Mouse (Mus musculus): ENCODE measurements at regions not wholly inside any gene's neighbourhood (a gene's known extent, or its start where the extent isn't known, plus 50 kb on each side); places are given as distances from the start of the nearest gene placed in this dataset.
A peak's percentile ranks its signal among the peaks of the same experiment; 100 is the strongest.

DNA sequence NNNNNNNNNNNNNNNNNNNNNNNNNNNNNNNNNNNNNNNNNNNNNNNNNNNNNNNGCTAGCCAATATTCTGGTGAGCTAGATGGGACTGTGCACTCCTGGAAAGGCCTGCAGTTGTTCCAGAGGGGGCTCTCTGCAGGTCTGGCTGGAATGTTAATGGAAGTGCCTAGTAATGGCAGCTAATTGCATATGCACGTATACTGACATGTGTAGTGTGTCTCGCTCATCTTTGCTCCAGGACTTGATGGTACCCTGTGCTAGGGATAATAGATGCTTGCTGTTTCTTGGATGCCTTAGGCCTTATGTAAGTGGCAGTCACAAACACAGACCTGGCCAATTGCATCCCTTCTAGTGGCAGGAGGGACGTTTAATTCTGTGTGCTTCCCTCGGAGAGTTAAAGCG is 560.0 kb upstream of the 3110018I06Rik start:
- DNase-seq, result no peak

DNA sequence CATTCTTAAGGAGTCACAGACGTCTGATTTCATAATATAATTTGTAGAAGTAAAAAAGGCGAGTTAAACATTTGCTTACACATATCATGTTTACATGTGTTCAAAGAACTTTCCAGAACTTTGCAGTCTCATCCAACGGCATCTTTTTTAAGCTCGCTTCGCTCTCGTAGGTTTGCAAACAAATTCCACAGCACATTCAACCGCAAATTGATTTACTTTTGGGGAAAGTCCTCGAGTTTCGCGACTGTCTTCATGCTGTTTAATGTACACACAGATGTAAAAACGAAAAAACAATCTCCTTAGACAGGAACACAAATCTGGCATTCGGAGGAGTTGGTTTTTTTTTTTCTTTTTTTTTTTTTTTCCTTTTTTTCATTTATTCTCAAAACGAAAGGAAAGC is 559.3 kb upstream of the 3110018I06Rik start:
- no peak for DNase-seq

GRCm38 (mm10) chr12:106931591-106931990 is 556.8 kb upstream of the 3110018I06Rik start:
- no peak for DNase-seq

- no peak for DNase-seq
Measured at GRCm38 (mm10) chr12:106939381-106939780, 549.1 kb upstream of the 3110018I06Rik start.

DNA sequence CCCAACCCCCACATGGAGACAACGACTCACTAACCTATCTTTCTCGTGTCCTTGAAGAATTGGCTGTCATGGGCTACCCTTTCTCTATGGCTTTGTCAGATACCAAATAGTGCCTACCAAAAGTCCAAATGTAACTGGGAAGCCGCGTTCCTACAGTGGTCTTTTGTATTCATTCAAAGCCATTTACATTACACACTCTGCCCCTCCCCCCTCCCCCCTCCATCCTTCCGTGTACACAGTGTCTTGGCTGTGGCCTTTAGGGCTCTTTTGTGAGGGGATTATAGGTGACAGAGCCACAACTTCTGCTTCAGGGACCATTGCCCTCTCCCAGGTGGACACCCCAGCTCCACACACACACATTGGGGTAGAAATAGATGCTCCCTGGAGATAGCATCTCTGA is 544.6 kb upstream of the 3110018I06Rik start:
- DNase-seq, result no peak

GRCm38 (mm10) chr12:106952621-106953020 is 535.8 kb upstream of the 3110018I06Rik start:
- no peak for DNase-seq

DNA sequence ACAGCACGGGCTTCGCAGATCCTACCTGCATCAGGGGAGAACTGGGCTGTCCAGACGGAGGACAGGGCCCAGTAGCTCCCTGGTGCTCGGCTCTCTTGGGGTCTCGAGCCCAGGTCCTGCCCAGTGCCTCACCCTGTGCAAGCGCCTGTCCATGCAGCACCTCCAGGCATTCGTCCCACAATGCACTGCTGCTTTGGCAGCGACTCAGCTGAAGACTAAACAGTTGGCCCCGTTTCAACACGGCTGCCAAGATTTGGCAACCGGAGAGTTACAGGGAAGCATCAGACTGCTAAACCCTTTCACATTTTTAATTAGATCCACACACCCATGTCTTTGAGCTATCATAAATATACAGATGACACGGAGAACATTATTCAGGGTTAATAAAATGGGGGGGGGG is 532.7 kb upstream of the 3110018I06Rik start:
- peak; percentile 62 to 82 for DNase-seq

DNA sequence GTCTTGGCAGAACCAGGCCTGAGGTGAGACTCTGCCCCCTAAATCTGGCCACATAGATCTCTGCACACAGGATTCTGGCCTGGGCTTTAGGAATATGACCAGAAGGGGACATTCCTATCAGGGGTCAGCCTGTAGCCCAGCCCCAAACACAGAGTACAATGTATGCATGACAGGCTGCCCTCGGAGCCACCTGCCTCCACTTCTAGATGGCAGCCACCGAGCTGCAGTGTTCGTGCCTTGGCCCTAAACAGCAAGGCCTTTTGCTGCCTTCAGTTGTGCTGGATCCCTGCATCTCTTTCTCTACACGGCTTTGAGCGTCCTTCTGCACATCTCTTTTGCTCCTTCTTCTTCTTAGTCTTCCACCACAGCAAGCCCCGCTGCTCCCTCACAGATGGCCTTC is 532.2 kb upstream of the 3110018I06Rik start:
- DNase-seq, result no peak

DNA sequence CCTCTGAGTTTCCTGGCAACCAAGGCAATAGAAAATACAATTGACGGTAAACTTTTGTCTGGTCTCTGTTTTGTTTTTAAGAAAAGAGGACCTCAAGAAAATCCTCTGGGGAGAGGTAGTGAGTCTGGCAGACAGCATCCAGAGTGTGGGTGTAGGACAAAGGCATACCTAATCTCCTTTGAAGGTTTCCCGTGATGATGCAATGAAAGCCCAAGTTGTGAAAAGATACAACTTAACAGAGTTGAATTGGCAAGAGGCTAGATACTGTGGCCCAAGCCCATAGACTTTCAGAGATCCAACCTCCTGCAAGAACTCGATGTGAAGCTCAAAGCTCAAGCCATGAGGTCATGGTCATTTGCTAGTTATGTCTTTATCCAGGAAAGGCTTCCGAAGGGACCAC is 526.4 kb upstream of the 3110018I06Rik start:
- DNase-seq, result no peak

DNA sequence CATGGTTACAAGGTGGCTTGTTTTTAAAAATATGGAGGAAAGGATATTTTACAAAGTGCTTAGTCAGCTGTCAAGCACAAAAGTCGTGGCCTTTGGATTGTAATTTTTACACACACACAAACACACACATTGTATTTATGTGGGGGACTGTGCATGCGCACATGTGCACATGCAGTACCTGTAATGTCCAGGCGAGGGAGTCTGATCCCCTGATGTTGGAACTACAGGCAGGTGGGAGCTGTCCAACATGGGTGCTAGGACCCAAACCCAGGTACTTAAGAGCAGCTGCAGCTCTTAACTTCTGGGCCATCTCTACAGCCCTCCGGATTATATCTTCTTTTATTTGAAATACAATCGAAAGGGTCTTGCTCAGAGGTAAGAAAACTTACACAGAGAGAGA is 524.7 kb upstream of the 3110018I06Rik start:
- DNase-seq, result peak in 1 of 2 experiments; percentile 37

- DNase-seq, result no peak
Measured at GRCm38 (mm10) chr12:106969873-106970272, 518.6 kb upstream of the 3110018I06Rik start.

- DNase-seq, result peak; percentile 61 to 75
Measured at GRCm38 (mm10) chr12:106992421-106992820, 496.0 kb upstream of the 3110018I06Rik start.

DNA sequence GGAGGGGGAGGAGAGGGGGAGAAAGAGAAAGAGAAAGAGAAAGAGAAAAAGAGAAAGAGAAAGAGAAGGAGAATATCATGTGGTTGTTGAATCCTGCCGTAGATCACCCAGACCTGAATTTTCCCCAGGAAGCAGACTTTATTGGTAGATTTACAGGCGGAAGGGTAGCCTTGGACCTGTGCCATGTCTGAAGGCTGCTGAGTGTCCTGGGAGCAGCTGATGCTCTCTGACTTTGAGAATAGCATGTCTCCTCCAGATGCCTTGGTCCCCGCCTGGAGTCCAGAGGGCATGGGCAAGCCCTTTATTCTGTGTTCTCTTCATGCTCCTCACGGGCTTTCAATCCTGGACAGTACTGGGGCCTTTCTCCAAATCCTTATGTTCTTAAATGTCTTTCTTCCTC is 495.4 kb upstream of the 3110018I06Rik start:
- DNase-seq, result peak; percentile 38 to 62

DNA sequence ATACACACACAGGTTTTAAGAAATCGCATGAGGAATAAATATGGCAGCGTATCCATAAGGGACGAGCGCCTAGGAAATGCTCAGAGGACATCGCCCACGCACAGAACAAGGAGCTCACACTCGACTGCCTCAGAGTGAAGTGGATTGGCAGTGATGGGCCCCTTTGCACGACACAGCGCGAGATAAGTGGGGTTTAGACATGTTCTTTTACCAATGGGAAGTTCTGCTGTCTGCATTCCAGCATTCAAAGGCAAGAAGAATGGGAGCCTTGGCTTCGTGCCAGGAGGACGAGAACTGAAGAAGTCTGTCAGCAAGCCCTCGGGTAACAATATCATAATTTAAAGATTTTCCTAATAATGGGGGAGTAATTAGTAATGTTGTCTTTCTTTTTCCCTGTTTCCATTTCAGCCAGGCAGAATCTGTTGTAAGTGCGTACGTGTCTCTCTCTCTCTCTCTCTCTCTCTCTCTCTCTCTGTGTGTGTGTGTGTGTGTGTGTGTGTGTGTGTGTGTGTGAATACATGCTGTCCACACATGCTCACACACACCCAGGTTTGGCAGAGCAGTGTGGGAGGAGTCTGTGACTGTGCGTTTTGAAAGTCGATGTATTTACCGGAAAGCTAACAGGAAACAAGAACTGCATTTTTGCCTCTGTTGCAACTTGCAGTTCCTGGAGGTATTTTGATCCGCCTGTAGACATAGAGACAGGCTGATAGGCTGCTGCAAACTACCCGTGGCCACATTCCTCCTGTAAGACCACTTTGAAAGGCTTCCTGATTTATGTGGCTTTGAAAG is 477.2 kb upstream of the 3110018I06Rik start:
- no peak for DNase-seq

DNA sequence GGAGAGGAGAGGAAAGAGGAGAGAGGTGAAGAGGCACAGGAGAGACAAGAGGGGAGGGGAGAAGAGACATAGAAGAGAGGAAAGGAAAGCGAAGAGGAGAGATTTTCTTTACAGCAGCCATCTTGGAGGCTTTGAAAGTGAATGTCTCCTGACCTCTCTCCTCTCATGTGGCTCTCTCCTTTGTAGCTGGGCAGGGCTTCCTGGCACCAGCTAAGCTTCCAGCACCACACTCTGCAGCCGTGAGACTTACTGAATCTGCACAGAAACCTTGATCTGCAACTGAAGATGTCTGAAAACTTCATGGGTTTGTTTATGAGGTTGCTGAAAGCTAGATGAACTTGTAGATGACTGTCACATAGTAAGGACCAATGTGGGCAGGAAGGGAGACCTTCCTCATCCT is 471.6 kb upstream of the 3110018I06Rik start:
- DNase-seq, result no peak

GRCm38 (mm10) chr12:107021806-107022205 is 466.6 kb upstream of the 3110018I06Rik start:
- DNase-seq, result no peak

- no peak for DNase-seq
Measured at GRCm38 (mm10) chr12:107026821-107027220, 461.6 kb upstream of the 3110018I06Rik start.

DNA sequence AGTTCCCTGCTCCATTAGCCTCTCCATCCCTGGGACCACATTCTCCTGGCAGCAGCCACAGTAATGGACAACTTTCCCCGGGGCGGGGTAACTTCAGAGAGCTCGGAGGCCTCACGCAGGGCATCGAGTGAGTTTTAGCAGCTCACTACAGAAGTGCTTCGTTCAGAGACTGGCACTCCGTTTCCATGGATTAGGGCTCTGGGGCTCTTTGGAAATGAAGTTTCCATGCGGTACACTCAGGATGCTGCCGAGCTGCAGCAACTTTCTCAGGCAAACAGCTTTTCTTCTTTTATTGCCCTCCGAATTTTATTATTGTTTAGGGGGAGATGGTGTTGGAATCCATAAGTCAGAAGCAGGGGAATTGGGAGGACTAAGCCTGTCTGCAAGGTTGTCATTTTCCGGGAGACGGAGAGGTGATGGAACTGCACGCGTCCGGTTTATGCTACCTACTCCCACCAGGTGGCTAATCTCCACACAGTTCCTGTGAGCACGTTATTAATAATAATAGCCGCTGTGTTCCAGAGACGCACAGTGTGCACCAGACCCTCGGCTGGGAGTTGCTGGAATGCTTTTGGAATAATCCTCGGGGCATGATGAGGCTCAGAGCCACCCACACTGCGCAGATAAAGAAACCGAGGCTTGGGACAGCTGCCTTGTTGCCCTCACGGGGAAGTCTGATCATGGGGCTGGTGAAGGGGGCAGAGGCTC is 460.4 kb upstream of the 3110018I06Rik start:
- DNase-seq, result no peak

- DNase-seq, result no peak
Measured at GRCm38 (mm10) chr12:107028985-107029384, 459.4 kb upstream of the 3110018I06Rik start.

DNA sequence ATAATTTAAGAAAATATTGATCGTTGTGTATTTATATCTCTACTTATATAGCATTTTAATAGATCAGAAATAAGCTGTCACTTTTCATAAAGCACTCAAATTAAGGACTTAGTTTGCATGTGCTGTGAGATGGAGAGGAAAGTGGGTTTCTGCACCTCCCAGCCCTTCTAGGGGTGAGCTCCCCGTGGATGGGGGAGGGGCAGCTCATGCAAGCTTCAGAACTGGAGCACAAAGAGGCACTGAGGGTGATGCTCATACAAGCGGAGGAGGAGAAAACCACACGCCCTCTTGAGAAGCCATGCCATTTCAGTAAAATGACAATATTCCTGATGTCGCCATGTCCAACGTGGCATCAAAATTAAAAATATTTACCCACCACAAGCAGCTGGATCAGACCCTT is 452.1 kb upstream of the 3110018I06Rik start:
- no peak for DNase-seq

DNA sequence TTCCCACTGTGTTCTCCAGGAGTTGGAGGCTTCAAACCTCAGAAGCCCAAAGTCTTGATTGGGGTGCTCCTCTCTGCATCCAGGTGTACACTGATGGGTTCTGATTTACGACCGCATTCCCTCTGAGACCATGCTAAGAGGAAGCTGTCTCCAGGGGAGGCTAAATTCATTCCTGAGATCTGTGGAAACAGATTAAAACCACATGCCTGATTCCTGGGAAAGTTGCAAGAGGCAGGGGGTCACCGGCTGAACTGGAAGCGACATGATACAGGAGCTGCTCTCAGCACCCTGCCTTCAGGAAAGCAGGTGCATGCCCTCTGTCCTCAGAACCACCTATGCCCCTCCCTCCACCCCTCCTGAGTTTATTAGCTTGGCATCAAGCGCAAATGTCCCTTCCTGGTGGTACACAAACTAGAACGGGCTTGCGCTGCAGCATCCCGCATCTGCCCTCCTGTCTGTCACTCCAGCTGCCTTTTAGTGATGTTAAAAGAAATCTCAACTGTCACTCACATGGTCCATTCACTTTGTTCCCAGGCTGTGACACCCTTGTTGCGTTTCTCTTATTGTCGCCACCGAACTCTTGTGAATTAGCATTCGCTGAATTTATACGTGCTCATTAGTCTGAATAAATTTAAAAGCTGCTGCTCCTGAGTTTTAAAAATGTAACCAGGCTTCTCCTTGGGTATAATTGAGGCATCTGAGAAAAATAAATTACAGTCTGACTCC is 446.3 kb upstream of the 3110018I06Rik start:
- no peak for DNase-seq

DNA sequence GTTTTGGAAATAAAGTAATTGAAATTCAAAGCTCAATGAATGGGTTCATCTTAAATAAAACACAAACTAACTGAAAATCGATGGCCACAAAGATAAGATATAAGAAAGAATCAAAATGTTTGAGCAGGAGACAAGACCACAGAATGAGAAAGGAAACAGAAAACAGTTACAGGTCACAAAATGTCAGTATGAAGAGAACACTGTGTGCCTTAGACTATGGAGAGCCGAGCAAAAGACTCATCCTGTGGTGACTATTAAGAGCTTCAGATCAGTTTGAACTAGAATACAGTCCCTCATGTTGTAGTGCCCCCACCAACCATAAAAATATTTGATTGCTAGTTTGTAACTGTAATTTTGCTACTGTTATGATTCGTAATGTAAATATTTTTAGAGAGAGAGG is 441.9 kb upstream of the 3110018I06Rik start:
- DNase-seq, result no peak

DNA sequence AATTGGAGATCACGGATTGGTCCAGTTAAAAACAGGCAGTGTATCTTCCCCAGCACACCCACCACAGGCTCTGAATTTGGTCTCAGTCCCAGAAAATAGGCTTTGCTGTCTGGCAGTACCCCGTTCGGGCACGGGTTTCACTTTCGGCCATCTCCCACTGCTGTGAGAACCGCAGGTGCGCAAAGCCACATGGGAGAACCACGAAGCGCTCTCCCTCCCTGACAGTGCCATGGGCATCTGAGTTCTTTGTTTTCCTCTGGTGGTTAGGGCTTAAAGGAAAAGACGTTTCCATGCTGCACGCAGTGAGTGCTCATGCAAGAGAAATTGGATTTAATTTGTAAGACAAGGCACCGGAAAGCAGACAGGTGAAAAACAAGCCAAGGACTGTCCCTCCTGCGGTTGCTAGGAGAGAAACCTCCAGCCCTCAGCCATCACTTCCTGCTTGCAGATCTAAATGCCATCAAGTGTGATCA is 441.3 kb upstream of the 3110018I06Rik start:
- DNase-seq, result no peak

Data from kidney, postnatal 36 days (tissue).